Mouse (Mus musculus) heart, adult 2 months (tissue): ENCODE data around the gene Slc25a36. TPM values are rescaled to one million over a fixed set of nuclear protein-coding genes. Genes with fewer than 3 reads are reported as not detected.

Experiments
- DNase-seq, 2 experiments: peaks; one replicate each; pipeline ENCODE4 v3.0.0; 2021
- H3K27ac ChIP-seq: fragments of 200-600 bp; 2 replicates; pipeline ENCODE4 v1.8.1; 2022
- H3K27me3 ChIP-seq: fragments of 200-500 bp; 2 replicates; pipeline ENCODE4 v1.6.1; 2012; ENCODE audit warnings: mild to moderate bottlenecking, low read length, inconsistent platforms, mixed read lengths; ENCODE audit not compliant: control insufficient read depth, insufficient read depth
- H3K36me3 ChIP-seq: fragments of 200-500 bp; 2 replicates; pipeline ENCODE4 v1.6.1; 2012; ENCODE audit warnings: low read length, inconsistent platforms; ENCODE audit not compliant: control insufficient read depth, insufficient read depth
- H3K4me1 ChIP-seq: fragments of 200-500 bp; 2 replicates; pipeline ENCODE4 v1.6.1; 2011; ENCODE audit warnings: low read length; ENCODE audit not compliant: control insufficient read depth, insufficient read depth
- H3K4me3 ChIP-seq: fragments of 200-600 bp; 2 replicates; pipeline ENCODE4 v1.8.1; 2022
- H3K79me2 ChIP-seq: fragments of 200-500 bp; replicated peaks from 2 replicates; pipeline ENCODE4 v1.6.1; 2012; ENCODE audit warnings: mild to moderate bottlenecking, inconsistent platforms, low read length, moderate library complexity, mixed read lengths; ENCODE audit not compliant: control insufficient read depth, insufficient read depth
- H3K9ac ChIP-seq: fragments of 200-500 bp; 2 replicates; pipeline ENCODE4 v1.6.1; 2012; ENCODE audit warnings: low read depth, mild to moderate bottlenecking, control low read depth, inconsistent platforms, low read length, mixed read lengths
- CTCF ChIP-seq: fragments of 200-600 bp; IDR thresholded peaks from 2 replicates; pipeline ENCODE4 v1.8.1; 2022; ENCODE audit warnings: antibody characterized with exemption, mild to moderate bottlenecking, moderate library complexity
- EP300 ChIP-seq: fragments of 200-500 bp; IDR thresholded peaks from 2 replicates; pipeline ENCODE4 v1.6.1; 2011; ENCODE audit warnings: low read depth, low read length, control low read depth; ENCODE audit not compliant: insufficient read depth
- POLR2A ChIP-seq: fragments of 200-500 bp; IDR thresholded peaks from 2 replicates; pipeline ENCODE4 v1.6.1; 2011; ENCODE audit warnings: mild to moderate bottlenecking, low read depth, low read length, control low read depth; ENCODE audit not compliant: insufficient read depth
- WGBS: fragments of 180-500 bp; shearing (Covaris S2); methylation state at CpG from one replicate; pipeline ENCODE4 v1.1.7; 2018; 5-methylcytosine and 5-hydroxymethylcytosine counted together
- intact Hi-C: fragments of 180-260 bp; cut with DNase I; formaldehyde crosslinking; loops from one replicate; pipeline ENCODE4 v1.15.1; 2025
- polyA plus RNA-seq: library from polyadenylated mRNA; depleted of rRNA; stranded (reverse); fragments of >200 nt; gene quantifications from 2 replicates; pipeline ENCODE4 v1.2.3, GENCODE M21; 2012
- total RNA-seq, 2 experiments: library from RNA; stranded (reverse); gene quantifications; 2 replicates each; pipeline ENCODE4 v1.2.3; 2021

Gene Slc25a36
- total and polyA plus RNA-seq, 3 experiments: 14.1 to 35.1 (median 34.7) TPM

DNA sequence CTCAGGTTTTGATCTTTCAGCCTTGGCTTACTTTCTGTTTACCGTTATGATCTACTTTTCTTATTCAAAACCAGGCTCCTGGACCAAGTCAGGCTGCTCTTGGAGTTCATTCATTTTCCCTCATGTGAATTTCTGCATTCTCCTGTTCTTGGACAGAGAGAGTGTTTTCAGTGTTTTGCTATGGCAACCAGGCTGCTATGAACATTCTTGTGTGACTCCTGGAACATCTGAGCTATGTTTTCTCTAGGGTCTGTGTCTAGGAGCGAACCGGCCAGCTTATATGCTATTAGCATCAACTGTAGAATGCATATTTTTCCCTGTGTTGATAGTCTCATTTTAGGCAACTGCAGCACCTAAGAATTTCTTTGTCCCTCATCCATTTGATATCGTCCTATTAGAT is 45.1 kb downstream of the Slc25a36 start:
- TF ChIP-seq EP300 (no peak), CTCF (no peak), POLR2A (no peak)
- WGBS: 64% methylated on average over 4 of the region's 4 CpGs
- no peaks in the 10 kb centered on the region for H3K79me2 ChIP-seq
- DNase-seq: no peak
- H3K27me3 ChIP-seq: no peaks in the 10 kb centered on the region
- H3K36me3 ChIP-seq: no peaks in the 10 kb centered on the region
- no peak overlapping the region for H3K9ac ChIP-seq
- no peaks in the 10 kb centered on the region; the same call in 1 of the 2 replicates for H3K4me1 ChIP-seq
- intact Hi-C loops: loop anchor here (5.0 kb wide), 1 partner anchor 49 kb away; the partner anchor contains the start of gene Spsb4
- H3K27ac ChIP-seq: no peak overlapping the region
- no peak overlapping the region for H3K4me3 ChIP-seq

DNA sequence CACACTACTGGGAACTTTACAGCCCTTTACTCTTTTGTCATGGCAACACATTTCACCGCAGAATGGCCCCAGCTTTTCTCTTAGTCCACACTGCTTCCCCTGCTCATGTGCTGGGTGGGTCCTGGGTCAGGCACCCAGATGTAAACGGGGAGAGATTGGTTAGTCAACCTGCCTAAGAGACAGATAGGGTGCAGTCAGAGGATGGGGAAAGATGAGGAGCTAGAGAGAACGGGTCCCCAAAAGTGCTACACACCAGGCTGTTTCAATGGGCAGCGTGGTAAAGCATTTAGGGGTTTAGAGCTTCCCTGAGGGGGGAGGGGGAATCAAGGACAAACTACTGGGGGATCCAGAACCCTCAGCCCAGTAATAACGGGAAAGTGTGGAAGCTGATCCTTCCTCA is 45.7 kb downstream of the Slc25a36 start:
- Histone ChIP-seq H3K27me3 (no peaks in the 10 kb centered on the region), H3K4me1 (no peaks in the 10 kb centered on the region; the same call in 1 of the 2 replicates), H3K27ac (no peak overlapping the region), H3K9ac (no peak overlapping the region), H3K79me2 (no peaks in the 10 kb centered on the region), H3K4me3 (no peak overlapping the region), H3K36me3 (no peaks in the 10 kb centered on the region)
- no peak for DNase-seq
- no peak for TF ChIP-seq CTCF
- TF ChIP-seq POLR2A: no peak
- TF ChIP-seq EP300: no peak
- 79% methylated on average over 5 of the region's 5 CpGs for WGBS
- intact Hi-C loops: loop anchor here (5.0 kb wide), 1 partner anchor 48 kb away; the partner anchor contains the start of gene Spsb4

DNA sequence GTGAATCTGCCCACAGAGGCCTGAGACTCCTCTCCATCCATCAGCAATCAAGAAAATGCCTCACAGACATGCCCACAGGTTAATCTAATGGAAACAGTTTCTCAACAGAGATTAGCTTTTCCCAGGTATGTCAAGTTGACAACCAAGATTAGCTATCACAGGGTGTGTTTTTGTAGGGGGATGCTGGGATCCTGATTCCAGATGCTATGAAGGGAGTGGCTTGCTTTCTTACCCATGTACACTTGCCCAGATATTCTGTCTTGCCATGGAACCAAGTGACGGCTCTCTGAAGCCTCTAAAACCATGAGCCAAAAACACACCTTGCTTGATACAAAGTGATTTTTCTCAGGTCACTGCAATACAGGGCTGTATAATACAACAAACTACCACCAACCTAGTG is 46.8 kb downstream of the Slc25a36 start:
- Histone ChIP-seq H3K36me3 (no peaks in the 10 kb centered on the region), H3K4me1 (no peaks in the 10 kb centered on the region; the same call in 1 of the 2 replicates), H3K4me3 (no peak overlapping the region), H3K79me2 (no peaks in the 10 kb centered on the region), H3K9ac (no peak overlapping the region), H3K27me3 (no peaks in the 10 kb centered on the region), H3K27ac (no peak overlapping the region)
- TF ChIP-seq CTCF: no peak
- no peak for TF ChIP-seq EP300
- no peak for TF ChIP-seq POLR2A
- intact Hi-C loops: no loop called here
- 97% methylated on average over 1 of the region's 1 CpGs for WGBS
- no peak for DNase-seq

DNA sequence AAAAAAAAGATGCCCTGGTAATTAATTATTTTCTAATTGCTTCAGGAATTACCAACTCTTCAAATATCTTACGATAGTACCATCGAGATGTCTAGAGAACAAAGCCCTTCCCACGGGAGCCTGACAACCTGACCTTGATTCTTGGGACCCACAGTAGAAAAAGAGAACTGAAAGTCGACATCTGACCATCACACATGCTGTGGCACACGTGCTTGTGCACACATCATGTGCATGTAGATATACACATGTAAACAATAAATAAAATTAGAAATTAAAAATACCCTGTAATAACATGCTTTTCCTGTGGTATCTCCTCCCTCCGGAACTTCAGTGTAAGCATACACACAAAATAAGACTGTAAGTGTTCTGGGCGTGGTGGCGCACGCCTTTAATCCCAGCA is 49.3 kb downstream of the Slc25a36 start:
- intact Hi-C loops: no loop called here
- Histone ChIP-seq H3K4me1 (no peaks in the 10 kb centered on the region), H3K79me2 (no peaks in the 10 kb centered on the region), H3K27ac (no peak overlapping the region), H3K9ac (no peak overlapping the region), H3K27me3 (no peaks in the 10 kb centered on the region), H3K36me3 (no peaks in the 10 kb centered on the region), H3K4me3 (no peak overlapping the region)
- WGBS: 90% methylated on average over 9 of the region's 9 CpGs
- TF ChIP-seq CTCF (no peak), EP300 (no peak), POLR2A (no peak)
- DNase-seq: no peak

DNA sequence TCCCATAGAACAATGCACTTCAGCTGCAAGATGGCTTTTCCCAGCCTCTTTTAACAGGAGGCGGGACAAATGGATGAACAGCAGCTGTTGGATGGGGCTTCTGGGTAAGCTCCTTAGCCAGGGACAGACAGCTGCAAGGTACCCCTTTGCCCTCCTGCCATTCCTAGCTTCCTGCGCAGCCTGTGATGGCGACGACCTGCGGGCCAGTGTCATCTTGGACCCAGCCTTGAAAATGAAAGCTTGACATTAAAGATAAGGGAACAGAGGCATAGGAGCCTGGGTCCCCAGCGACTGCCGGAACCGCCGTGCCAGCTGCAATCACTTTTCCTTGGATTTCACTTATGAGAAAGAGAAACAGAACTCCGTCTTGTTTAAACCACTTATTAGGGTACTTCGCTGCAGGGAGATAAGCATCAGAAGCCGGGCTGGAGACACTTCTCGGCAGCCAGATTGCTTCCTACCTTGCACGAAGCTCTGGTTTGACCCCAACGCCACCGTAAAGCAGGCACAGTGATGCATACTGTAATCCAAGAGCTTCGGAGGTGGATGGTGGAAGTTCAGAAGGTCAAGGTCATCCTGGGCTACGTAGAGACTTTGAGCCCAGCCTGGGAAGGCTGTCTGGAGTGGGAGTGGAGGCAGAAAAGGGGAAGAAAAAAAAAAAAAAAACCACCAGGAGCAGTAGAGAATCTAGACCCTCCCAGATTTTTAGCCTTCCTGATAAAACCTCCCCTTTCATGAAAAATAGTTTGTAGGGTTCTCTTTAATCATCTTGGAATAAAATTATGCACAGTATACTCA is 54.2 kb downstream of the Slc25a36 start:
- Histone ChIP-seq H3K4me3 (0 out of 2 replicates have a peak overlapping the region, but pooled peaks have one; percentile 5), H3K79me2 (no peaks in the 10 kb centered on the region), H3K4me1 (no peaks in the 10 kb centered on the region), H3K27me3 (no peaks in the 10 kb centered on the region), H3K36me3 (no peaks in the 10 kb centered on the region), H3K27ac (no peak overlapping the region), H3K9ac (no peak overlapping the region)
- intact Hi-C loops: no loop called here
- no peak for TF ChIP-seq EP300
- no peak for TF ChIP-seq POLR2A
- no peak for TF ChIP-seq CTCF
- 33% methylated on average over 18 of the region's 18 CpGs for WGBS
- no peak for DNase-seq

DNA sequence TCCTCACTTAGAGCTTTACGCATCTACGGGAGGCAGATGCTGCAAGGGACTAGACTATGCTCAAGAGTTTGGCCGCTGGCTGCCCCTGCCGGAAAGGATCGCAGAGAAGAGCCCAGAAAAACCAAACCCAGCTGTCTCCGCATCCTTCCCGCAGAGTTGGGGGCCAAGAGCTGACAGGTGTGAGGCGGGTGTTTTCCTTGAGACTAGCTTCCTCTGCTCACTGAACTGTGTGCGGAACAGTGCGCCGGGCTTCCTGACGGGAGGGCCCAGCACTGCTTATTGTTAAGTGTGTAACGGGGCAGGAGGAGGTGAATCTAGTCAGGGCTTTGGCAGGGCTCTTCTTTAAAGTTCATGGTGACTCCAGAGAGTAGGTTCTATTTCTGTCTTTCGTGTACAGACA is 55.1 kb downstream of the Slc25a36 start:
- Histone ChIP-seq H3K4me1 (no peaks in the 10 kb centered on the region), H3K9ac (no peak overlapping the region), H3K27me3 (no peaks in the 10 kb centered on the region), H3K79me2 (no peaks in the 10 kb centered on the region), H3K4me3 (no peak overlapping the region), H3K36me3 (no peaks in the 10 kb centered on the region), H3K27ac (no peak overlapping the region)
- DNase-seq: no peak
- intact Hi-C loops: no loop called here
- WGBS: 47% methylated on average over 14 of the region's 14 CpGs
- TF ChIP-seq CTCF (no peak), POLR2A (no peak), EP300 (no peak)
